Mouse (Mus musculus) E14TG2a.4 (cell line): Measurements from ENCODE around the gene Trpm7.
A peak's percentile ranks its signal among the peaks of the same experiment; 100 is the strongest.

Experiments
- H3K27me3 ChIP-seq: 2 replicates; pipeline ENCODE4 v1.6.1; 2014; ENCODE audit warnings: low read length, control low read depth; ENCODE audit not compliant: insufficient read depth
- H3K36me3 ChIP-seq: 2 replicates; pipeline ENCODE4 v1.6.1; 2014; ENCODE audit warnings: low read length, control low read depth; ENCODE audit not compliant: insufficient read depth
- H3K4me1 ChIP-seq: replicated peaks from 2 replicates; pipeline ENCODE4 v1.6.1; 2014; ENCODE audit warnings: low read depth, low read length, control low read depth
- H3K4me3 ChIP-seq: replicated peaks from 2 replicates; pipeline ENCODE4 v1.5.1; 2014; ENCODE audit warnings: mild to moderate bottlenecking, low read length
- H3K9me3 ChIP-seq: 2 replicates; pipeline ENCODE4 v1.6.1; 2014; ENCODE audit warnings: low read length, control low read depth
- CTCF ChIP-seq: conservative IDR thresholded peaks from 2 replicates; pipeline ENCODE4 v1.5.1; 2014; ENCODE audit warnings: low read length
- NANOG ChIP-seq: IDR thresholded peaks from 2 replicates; pipeline ENCODE4 v1.6.1; 2014; ENCODE audit warnings: borderline replicate concordance, low read length, mixed read lengths
- POU5F1 ChIP-seq: IDR thresholded peaks from 2 replicates; pipeline ENCODE4 v1.6.1; 2014; ENCODE audit warnings: low read length, borderline replicate concordance

The Trpm7 gene

GRCm38 (mm10) chr2:126792611-126793010, 83.4 kb downstream of the Trpm7 start:
- no peaks in the 10 kb centered on the region for H3K27me3 ChIP-seq
- H3K9me3 ChIP-seq: no peaks in the 10 kb centered on the region
- no peak for TF ChIP-seq POU5F1
- no peak for TF ChIP-seq CTCF
- no peak for TF ChIP-seq NANOG
- H3K4me3 ChIP-seq: no peak overlapping the region
- peaks cover 14% of the 10 kb centered on the region for H3K4me1 ChIP-seq
- H3K36me3 ChIP-seq: peaks cover 65% of the 10 kb centered on the region

DNA sequence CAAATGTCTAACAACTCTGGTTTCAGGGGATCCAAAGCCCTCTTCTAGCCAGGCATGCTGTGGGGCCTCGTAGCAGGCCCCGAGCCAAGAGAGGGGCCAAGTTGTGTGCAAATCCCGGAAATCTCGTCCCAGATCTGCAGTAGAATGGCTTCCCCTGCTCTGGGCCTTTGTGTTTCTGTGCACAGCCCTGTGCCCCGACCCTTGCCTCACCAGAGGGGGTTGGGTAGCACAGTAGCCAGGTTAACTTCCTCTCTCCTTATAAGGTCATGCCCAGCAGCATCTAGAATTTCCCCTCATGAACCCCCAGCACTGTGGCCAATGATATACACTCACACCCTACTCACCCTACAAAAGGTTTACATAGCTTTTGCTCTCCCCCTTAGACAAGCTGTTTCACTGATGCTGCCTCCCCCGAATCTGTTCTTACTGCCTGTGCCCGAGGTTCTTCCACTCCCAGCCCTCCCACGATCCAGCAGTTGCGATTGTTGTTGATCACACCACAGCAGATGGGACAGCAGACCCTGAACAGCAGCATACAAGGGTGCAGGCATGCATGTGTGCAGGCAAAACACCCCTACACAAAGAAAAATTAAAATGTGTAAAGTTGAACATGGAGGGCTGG, 88.2 kb downstream of the Trpm7 start:
- H3K9me3 ChIP-seq: no peaks in the 10 kb centered on the region
- no peaks in the 10 kb centered on the region for H3K27me3 ChIP-seq
- peak overlapping the region; percentile 39; the same call in 1 of the 2 replicates for H3K4me3 ChIP-seq
- H3K36me3 ChIP-seq: peaks cover 22% of the 10 kb centered on the region
- no peak for TF ChIP-seq CTCF
- TF ChIP-seq NANOG: no peak
- no peak for TF ChIP-seq POU5F1
- peaks cover 23% of the 10 kb centered on the region for H3K4me1 ChIP-seq

- H3K36me3 ChIP-seq: no peaks in the 10 kb centered on the region
- H3K9me3 ChIP-seq: no peaks in the 10 kb centered on the region
- no peak for TF ChIP-seq NANOG
- TF ChIP-seq CTCF: no peak
- TF ChIP-seq POU5F1: no peak
- no peak within 1 kb of the TSS for H3K4me3 ChIP-seq
- H3K4me1 ChIP-seq: peaks cover 27% of the 10 kb centered on the region
- no peaks in the 10 kb centered on the region for H3K27me3 ChIP-seq
Measured at GRCm38 (mm10) chr2:126783370-126783769, 92.7 kb downstream of the Trpm7 start, which contains the start of gene Usp50. Usp50 (minus strand) TSS chr2:126783470.

DNA sequence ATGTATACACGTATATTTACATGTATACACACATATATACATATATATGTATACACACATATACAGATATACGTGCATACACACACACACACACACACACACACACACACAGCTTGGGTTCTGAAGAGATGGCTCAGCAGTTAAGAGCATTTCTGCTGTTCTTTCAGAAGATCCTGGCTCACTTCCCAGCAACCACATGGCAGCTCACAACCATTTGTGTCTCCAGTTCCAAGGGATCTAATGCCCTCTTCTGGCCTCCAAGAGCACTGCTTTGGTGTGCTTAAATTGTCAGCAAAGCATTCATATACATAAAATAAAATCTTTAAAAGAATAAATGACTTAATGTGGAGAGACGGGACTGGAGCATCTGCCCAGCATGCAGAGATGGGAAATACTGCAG, 93.6 kb downstream of the Trpm7 start:
- Histone ChIP-seq H3K4me3 (no peak overlapping the region), H3K9me3 (no peaks in the 10 kb centered on the region), H3K4me1 (peaks cover 18% of the 10 kb centered on the region), H3K27me3 (no peaks in the 10 kb centered on the region), H3K36me3 (no peaks in the 10 kb centered on the region)
- peak; percentile 38; the same call in 1 of the 2 replicates for TF ChIP-seq CTCF
- TF ChIP-seq POU5F1: no peak

DNA sequence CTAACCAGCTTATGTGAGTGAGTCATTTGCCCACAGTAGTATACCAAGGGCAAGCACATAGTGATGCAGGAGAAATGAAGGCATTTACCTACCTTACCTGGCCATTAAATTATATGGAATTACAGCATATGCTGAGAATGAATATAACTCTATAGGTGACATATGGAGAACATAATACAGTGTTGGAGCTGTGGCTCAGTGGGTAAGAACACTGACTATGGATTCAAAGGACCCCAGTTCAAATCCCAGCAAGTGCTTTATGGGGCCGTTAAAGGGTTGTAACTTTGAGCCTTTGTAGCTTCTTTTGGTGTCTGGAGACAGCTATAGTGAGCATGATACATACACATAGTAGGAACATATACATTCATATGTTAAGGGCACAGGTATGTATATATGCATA, 94.6 kb downstream of the Trpm7 start:
- TF ChIP-seq NANOG: no peak
- TF ChIP-seq CTCF: no peak
- TF ChIP-seq POU5F1: no peak
- H3K27me3 ChIP-seq: no peaks in the 10 kb centered on the region
- no peak overlapping the region for H3K4me3 ChIP-seq
- peaks cover 11% of the 10 kb centered on the region for H3K4me1 ChIP-seq
- H3K36me3 ChIP-seq: no peaks in the 10 kb centered on the region
- no peaks in the 10 kb centered on the region for H3K9me3 ChIP-seq

DNA sequence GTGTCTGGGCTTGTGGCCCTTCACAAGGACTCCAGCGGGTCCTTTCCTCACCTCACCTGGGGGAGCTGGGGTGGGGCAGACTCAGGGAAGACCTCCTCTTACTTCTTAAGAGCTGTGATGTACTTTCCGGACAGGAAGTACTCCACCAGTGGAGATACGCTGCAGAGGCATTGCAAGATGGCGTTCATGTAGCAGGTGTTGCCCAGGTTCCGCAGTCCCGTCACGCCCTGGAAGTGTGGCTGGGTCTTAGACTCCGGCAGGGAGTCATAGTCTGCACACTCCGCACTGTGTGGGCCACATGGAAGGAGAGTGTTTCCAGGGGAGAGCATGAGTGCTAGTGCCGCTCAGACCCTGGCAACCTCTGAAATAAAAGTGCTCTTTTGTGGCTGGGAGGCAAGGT, 95.7 kb downstream of the Trpm7 start:
- Histone ChIP-seq H3K27me3 (no peaks in the 10 kb centered on the region), H3K36me3 (no peaks in the 10 kb centered on the region), H3K4me1 (peaks cover 15% of the 10 kb centered on the region), H3K4me3 (peak overlapping the region; percentile 67), H3K9me3 (no peaks in the 10 kb centered on the region)
- no peak for TF ChIP-seq POU5F1
- TF ChIP-seq CTCF: no peak

DNA sequence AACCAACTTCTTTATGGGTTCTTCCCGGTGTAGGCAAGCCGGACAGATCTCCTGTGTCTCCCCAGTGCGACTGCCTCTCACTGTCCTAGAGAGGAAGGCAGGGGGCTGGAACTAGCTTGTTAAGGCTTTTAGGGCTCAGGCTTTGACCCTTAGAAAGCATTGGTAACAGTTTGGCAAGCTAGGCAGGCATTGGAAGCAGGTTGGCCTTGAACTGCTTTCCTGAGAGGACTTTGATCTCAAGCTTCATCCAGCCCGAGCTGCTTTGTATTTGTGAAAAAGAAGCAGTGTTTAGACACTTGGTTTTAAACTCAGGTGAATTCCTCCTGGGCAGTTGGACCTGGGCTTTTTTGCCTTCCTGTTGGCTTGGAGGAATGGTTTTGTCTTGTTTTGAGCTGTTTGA, 97.2 kb downstream of the Trpm7 start:
- Histone ChIP-seq H3K4me3 (no peak overlapping the region), H3K36me3 (no peaks in the 10 kb centered on the region), H3K9me3 (no peaks in the 10 kb centered on the region), H3K4me1 (peaks cover 24% of the 10 kb centered on the region), H3K27me3 (no peaks in the 10 kb centered on the region)
- TF ChIP-seq POU5F1 (no peak), CTCF (no peak), NANOG (no peak)

DNA sequence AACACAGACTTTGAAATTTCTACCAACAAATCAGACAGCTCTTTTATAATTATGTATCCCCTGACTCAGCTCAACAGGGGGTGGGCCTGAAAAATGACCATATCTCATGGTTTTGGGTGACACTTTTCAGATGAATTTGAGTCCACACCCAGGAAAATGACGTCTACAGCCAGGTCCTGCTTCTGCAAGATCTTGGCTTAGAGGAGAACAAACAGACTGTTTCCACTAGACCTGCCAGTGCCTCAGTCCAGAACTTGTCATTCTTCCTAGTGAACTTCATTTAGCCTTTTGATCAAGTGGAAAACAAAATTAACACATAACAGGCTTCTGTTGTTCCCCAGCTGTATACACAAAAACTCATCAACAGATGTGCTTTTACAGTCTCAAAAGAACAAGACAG, 99.6 kb downstream of the Trpm7 start:
- no peak overlapping the region for H3K4me3 ChIP-seq
- no peaks in the 10 kb centered on the region for H3K36me3 ChIP-seq
- H3K4me1 ChIP-seq: peaks cover 24% of the 10 kb centered on the region
- TF ChIP-seq CTCF (no peak), NANOG (no peak)
- no peaks in the 10 kb centered on the region for H3K9me3 ChIP-seq
- no peaks in the 10 kb centered on the region for H3K27me3 ChIP-seq

DNA sequence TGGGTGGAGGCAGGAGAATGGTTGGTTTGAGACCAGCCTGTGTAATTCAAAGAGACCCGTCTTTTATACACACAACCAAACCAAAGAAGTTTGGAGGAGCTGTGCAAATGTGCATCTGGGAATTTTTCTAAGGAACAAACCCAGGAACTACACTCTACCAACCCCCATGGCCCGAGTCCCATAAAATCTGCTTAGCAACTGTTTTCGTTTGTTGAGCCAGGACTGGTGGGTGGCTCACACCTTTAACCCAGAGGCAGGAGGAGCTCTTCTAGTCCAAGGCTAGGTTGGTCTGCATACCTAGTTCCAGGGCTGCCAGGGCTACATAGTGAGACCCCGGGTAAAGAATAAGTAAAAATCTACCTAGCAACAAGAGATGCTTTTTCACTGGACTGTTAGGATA, 100.1 kb downstream of the Trpm7 start:
- Histone ChIP-seq H3K9me3 (no peaks in the 10 kb centered on the region), H3K4me1 (peaks cover 24% of the 10 kb centered on the region), H3K27me3 (no peaks in the 10 kb centered on the region), H3K36me3 (no peaks in the 10 kb centered on the region), H3K4me3 (no peak overlapping the region)
- TF ChIP-seq POU5F1 (no peak), NANOG (no peak), CTCF (no peak)

DNA sequence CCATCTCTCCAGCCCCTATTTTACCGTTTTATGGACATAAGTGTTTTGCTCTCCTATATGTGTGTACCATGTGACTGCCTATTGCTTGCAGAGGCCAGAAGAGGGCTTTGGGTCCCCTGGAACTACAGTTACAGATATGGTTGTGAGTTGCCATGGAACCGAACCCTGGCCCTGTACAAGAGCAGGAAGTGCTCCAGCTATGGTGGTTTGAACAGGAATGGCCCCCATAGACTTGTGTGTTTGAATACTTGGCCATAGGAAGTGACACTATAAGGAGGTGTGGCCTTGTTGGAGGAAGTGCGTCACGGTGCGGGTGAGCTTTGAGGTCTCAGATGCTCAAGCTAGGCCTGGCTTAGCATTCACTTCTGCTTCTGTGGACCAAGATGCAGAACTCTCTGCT, 103.8 kb downstream of the Trpm7 start:
- H3K4me1 ChIP-seq: peaks cover 17% of the 10 kb centered on the region
- H3K36me3 ChIP-seq: no peaks in the 10 kb centered on the region
- H3K9me3 ChIP-seq: no peaks in the 10 kb centered on the region
- TF ChIP-seq POU5F1 (no peak), CTCF (no peak), NANOG (no peak)
- no peaks in the 10 kb centered on the region for H3K27me3 ChIP-seq
- H3K4me3 ChIP-seq: no peak overlapping the region
